Mouse (Mus musculus): ENCODE measurements around the gene 1110032A03Rik. TPM values are rescaled to one million over a fixed set of nuclear protein-coding genes. Genes with fewer than 3 reads are reported as not detected.

The 1110032A03Rik gene
- polyA plus RNA-seq, 1 experiment: 13.1 TPM

GRCm38 (mm10) chr9:50816512-50816911, 41.2 kb upstream of the 1110032A03Rik start:
- Histone ChIP-seq H3K4me3 (ENCODE audit: low read depth, low read length) (no peak overlapping the region), H3K36me3 (ENCODE audit: control insufficient read depth, insufficient read depth, low read length, poor library complexity, severe bottlenecking) (peaks cover 4% of the 10 kb centered on the region; the same call in 1 of the 2 replicates), H3K9me3 (replicated peaks; ENCODE audit: control insufficient read depth, insufficient read depth, low read length, poor library complexity, severe bottlenecking) (no peaks in the 10 kb centered on the region), H3K27me3 (ENCODE audit: control insufficient read depth, insufficient read depth, low read length, poor library complexity, severe bottlenecking) (no peaks in the 10 kb centered on the region), H3K9ac (ENCODE audit: low read depth, poor library complexity, severe bottlenecking) (no peak overlapping the region), H3K4me1 (ENCODE audit: control insufficient read depth, insufficient read depth, low read length) (no peaks in the 10 kb centered on the region), H3K27ac (ENCODE audit: insufficient read depth, low read length) (no peak overlapping the region)
- TF ChIP-seq POLR2A (IDR thresholded peaks at IDR 0.05; ENCODE audit: insufficient read depth, low read length) (no peak), CTCF (IDR thresholded peaks at IDR 0.05; ENCODE audit: low read depth, low read length) (no peak), EP300 (IDR thresholded peaks at IDR 0.05; ENCODE audit: insufficient read depth, low read depth, low read length) (no peak)

GRCm38 (mm10) chr9:50815666-50816065, 40.3 kb upstream of the 1110032A03Rik start:
- no peak overlapping the region for H3K27ac ChIP-seq (ENCODE audit: insufficient read depth, low read length)
- H3K4me3 ChIP-seq (ENCODE audit: low read depth, low read length): no peak overlapping the region
- no peak overlapping the region for H3K9ac ChIP-seq (ENCODE audit: low read depth, poor library complexity, severe bottlenecking)
- no peaks in the 10 kb centered on the region for H3K27me3 ChIP-seq (ENCODE audit: control insufficient read depth, insufficient read depth, low read length, poor library complexity, severe bottlenecking)
- H3K9me3 ChIP-seq (replicated peaks; ENCODE audit: control insufficient read depth, insufficient read depth, low read length, poor library complexity, severe bottlenecking): no peaks in the 10 kb centered on the region
- peaks cover 4% of the 10 kb centered on the region; the same call in 1 of the 2 replicates for H3K36me3 ChIP-seq (ENCODE audit: control insufficient read depth, insufficient read depth, low read length, poor library complexity, severe bottlenecking)
- no peak for TF ChIP-seq EP300 (IDR thresholded peaks at IDR 0.05; ENCODE audit: insufficient read depth, low read depth, low read length)
- no peak for TF ChIP-seq CTCF (IDR thresholded peaks at IDR 0.05; ENCODE audit: low read depth, low read length)
- TF ChIP-seq POLR2A (IDR thresholded peaks at IDR 0.05; ENCODE audit: insufficient read depth, low read length): no peak
- H3K4me1 ChIP-seq (ENCODE audit: control insufficient read depth, insufficient read depth, low read length): no peaks in the 10 kb centered on the region

- Histone ChIP-seq H3K9ac (ENCODE audit: low read depth, poor library complexity, severe bottlenecking) (no peak overlapping the region), H3K9me3 (replicated peaks; ENCODE audit: control insufficient read depth, insufficient read depth, low read length, poor library complexity, severe bottlenecking) (no peaks in the 10 kb centered on the region), H3K36me3 (ENCODE audit: control insufficient read depth, insufficient read depth, low read length, poor library complexity, severe bottlenecking) (peaks cover 4% of the 10 kb centered on the region; the same call in 1 of the 2 replicates), H3K4me1 (ENCODE audit: control insufficient read depth, insufficient read depth, low read length) (no peaks in the 10 kb centered on the region), H3K27me3 (ENCODE audit: control insufficient read depth, insufficient read depth, low read length, poor library complexity, severe bottlenecking) (no peaks in the 10 kb centered on the region), H3K4me3 (ENCODE audit: low read depth, low read length) (no peak overlapping the region), H3K27ac (ENCODE audit: insufficient read depth, low read length) (no peak overlapping the region)
- TF ChIP-seq CTCF (IDR thresholded peaks at IDR 0.05; ENCODE audit: low read depth, low read length) (no peak), EP300 (IDR thresholded peaks at IDR 0.05; ENCODE audit: insufficient read depth, low read depth, low read length) (no peak), POLR2A (IDR thresholded peaks at IDR 0.05; ENCODE audit: insufficient read depth, low read length) (no peak)
Measured at GRCm38 (mm10) chr9:50813796-50814195, 38.5 kb upstream of the 1110032A03Rik start.

- TF ChIP-seq EP300 (IDR thresholded peaks at IDR 0.05; ENCODE audit: insufficient read depth, low read depth, low read length): no peak
- TF ChIP-seq CTCF (IDR thresholded peaks at IDR 0.05; ENCODE audit: low read depth, low read length): no peak
- TF ChIP-seq POLR2A (IDR thresholded peaks at IDR 0.05; ENCODE audit: insufficient read depth, low read length): no peak
- Histone ChIP-seq H3K4me3 (ENCODE audit: low read depth, low read length) (no peak overlapping the region), H3K9ac (ENCODE audit: low read depth, poor library complexity, severe bottlenecking) (no peak overlapping the region), H3K4me1 (ENCODE audit: control insufficient read depth, insufficient read depth, low read length) (no peaks in the 10 kb centered on the region), H3K27me3 (ENCODE audit: control insufficient read depth, insufficient read depth, low read length, poor library complexity, severe bottlenecking) (no peaks in the 10 kb centered on the region), H3K27ac (ENCODE audit: insufficient read depth, low read length) (no peak overlapping the region), H3K36me3 (ENCODE audit: control insufficient read depth, insufficient read depth, low read length, poor library complexity, severe bottlenecking) (0 out of 2 replicates have a peak, but pooled peaks cover 2% of the 10 kb centered on the region), H3K9me3 (replicated peaks; ENCODE audit: control insufficient read depth, insufficient read depth, low read length, poor library complexity, severe bottlenecking) (no peaks in the 10 kb centered on the region)
Measured at GRCm38 (mm10) chr9:50811746-50812145, 36.4 kb upstream of the 1110032A03Rik start.

- Histone ChIP-seq H3K36me3 (ENCODE audit: control insufficient read depth, insufficient read depth, low read length, poor library complexity, severe bottlenecking) (0 out of 2 replicates have a peak, but pooled peaks cover 2% of the 10 kb centered on the region), H3K27ac (ENCODE audit: insufficient read depth, low read length) (no peak overlapping the region), H3K4me1 (ENCODE audit: control insufficient read depth, insufficient read depth, low read length) (no peaks in the 10 kb centered on the region), H3K9ac (ENCODE audit: low read depth, poor library complexity, severe bottlenecking) (no peak overlapping the region), H3K4me3 (ENCODE audit: low read depth, low read length) (no peak overlapping the region), H3K27me3 (ENCODE audit: control insufficient read depth, insufficient read depth, low read length, poor library complexity, severe bottlenecking) (no peaks in the 10 kb centered on the region), H3K9me3 (replicated peaks; ENCODE audit: control insufficient read depth, insufficient read depth, low read length, poor library complexity, severe bottlenecking) (no peaks in the 10 kb centered on the region)
- TF ChIP-seq POLR2A (IDR thresholded peaks at IDR 0.05; ENCODE audit: insufficient read depth, low read length): no peak
- no peak for TF ChIP-seq CTCF (IDR thresholded peaks at IDR 0.05; ENCODE audit: low read depth, low read length)
- TF ChIP-seq EP300 (IDR thresholded peaks at IDR 0.05; ENCODE audit: insufficient read depth, low read depth, low read length): no peak
Measured at GRCm38 (mm10) chr9:50811187-50811586, 35.9 kb upstream of the 1110032A03Rik start.

- H3K27ac ChIP-seq (ENCODE audit: insufficient read depth, low read length): no peak overlapping the region; the same call in 1 of the 2 replicates
- H3K27me3 ChIP-seq (ENCODE audit: control insufficient read depth, insufficient read depth, low read length, poor library complexity, severe bottlenecking): no peaks in the 10 kb centered on the region
- no peaks in the 10 kb centered on the region for H3K36me3 ChIP-seq (ENCODE audit: control insufficient read depth, insufficient read depth, low read length, poor library complexity, severe bottlenecking)
- no peaks in the 10 kb centered on the region for H3K9me3 ChIP-seq (replicated peaks; ENCODE audit: control insufficient read depth, insufficient read depth, low read length, poor library complexity, severe bottlenecking)
- no peak overlapping the region for H3K9ac ChIP-seq (ENCODE audit: low read depth, poor library complexity, severe bottlenecking)
- H3K4me3 ChIP-seq (ENCODE audit: low read depth, low read length): no peak overlapping the region
- no peak for TF ChIP-seq EP300 (IDR thresholded peaks at IDR 0.05; ENCODE audit: insufficient read depth, low read depth, low read length)
- no peak for TF ChIP-seq POLR2A (IDR thresholded peaks at IDR 0.05; ENCODE audit: insufficient read depth, low read length)
- TF ChIP-seq CTCF (IDR thresholded peaks at IDR 0.05; ENCODE audit: low read depth, low read length): no peak
- H3K4me1 ChIP-seq (ENCODE audit: control insufficient read depth, insufficient read depth, low read length): no peaks in the 10 kb centered on the region
Measured at GRCm38 (mm10) chr9:50809146-50809545, 33.8 kb upstream of the 1110032A03Rik start.
